Mouse (Mus musculus) midbrain, embryonic 16.5 days (tissue): ENCODE data around the gene Cyp4f14. TPM values are rescaled to one million over a fixed set of nuclear protein-coding genes. Genes with fewer than 3 reads are reported as not detected.

Source experiments
- ATAC-seq: fragments of 200-750 bp; cut with Nextera tagmentation; 2 replicates; pipeline ENCODE4 v1.8.0; 2017; ENCODE audit warnings: moderate TSS enrichment
- H3K27ac ChIP-seq: fragments of 300-500 bp; sonication (generic); 2 replicates; pipeline ENCODE4 v1.5.1; 2014; ENCODE audit warnings: mild to moderate bottlenecking, low read length, mixed read lengths
- H3K27me3 ChIP-seq: fragments of 300-500 bp; sonication (generic); 2 replicates; pipeline ENCODE4 v1.6.1; 2014; ENCODE audit warnings: low read depth, low read length, mixed read lengths; ENCODE audit not compliant: control insufficient read depth, insufficient read depth
- H3K36me3 ChIP-seq: fragments of 300-500 bp; sonication (generic); 2 replicates; pipeline ENCODE4 v1.6.1; 2014; ENCODE audit warnings: mild to moderate bottlenecking, low read length, moderate library complexity, mixed read lengths; ENCODE audit not compliant: control insufficient read depth, insufficient read depth
- H3K4me1 ChIP-seq: fragments of 300-500 bp; sonication (generic); 2 replicates; pipeline ENCODE4 v1.6.1; 2014; ENCODE audit warnings: mild to moderate bottlenecking, low read length, mixed read lengths; ENCODE audit not compliant: control insufficient read depth, insufficient read depth
- H3K4me2 ChIP-seq: fragments of 300-500 bp; sonication (generic); 2 replicates; pipeline ENCODE4 v1.6.1; 2014; ENCODE audit warnings: mild to moderate bottlenecking, low read length, mixed read lengths
- H3K4me3 ChIP-seq: fragments of 300-500 bp; sonication (generic); 2 replicates; pipeline ENCODE4 v1.5.1; 2014; ENCODE audit warnings: low read depth, mild to moderate bottlenecking, low read length, moderate library complexity, mixed read lengths
- H3K9ac ChIP-seq: fragments of 300-500 bp; sonication (generic); 2 replicates; pipeline ENCODE4 v1.6.1; 2014; ENCODE audit warnings: low read depth, low read length, mixed read lengths
- H3K9me3 ChIP-seq: fragments of 300-500 bp; sonication (generic); replicated peaks from 2 replicates; pipeline ENCODE4 v1.6.1; 2014; ENCODE audit warnings: mild to moderate bottlenecking, low read length, mixed read lengths; ENCODE audit not compliant: control insufficient read depth, poor library complexity, severe bottlenecking
- WGBS: fragments of 180-500 bp; shearing (Covaris S2); extraction: QIAGEN DNeasy Blood & Tissue Kit; methylation state at CpG from one replicate; pipeline ENCODE4 v1.1.7; 2014; 5-methylcytosine and 5-hydroxymethylcytosine counted together
- polyA plus RNA-seq: library from polyadenylated mRNA; unstranded; fragments of >200 nt; fragmentation: Nextera tagmentation; extraction: Ambion mirVana; gene quantifications from 2 replicates; pipeline ENCODE4 v1.2.1, GENCODE M21; 2015

Cyp4f14 gene
- 0.33 TPM in 1 of 2 replicates, not detected in the other for polyA plus RNA-seq

- no peak for ATAC-seq
- WGBS = 70% methylated on average over 2 of the region's 2 CpGs
- H3K4me1 ChIP-seq = no peaks in the 10 kb centered on the region
These were observed at the start of gene Cyp4f14 for GRCm38 (mm10) chr17:32917131-32917530. Gene Cyp4f14, minus strand, starts transcription at chr17:32917342.

GRCm38 (mm10) chr17:32965623-32966290, 48.6 kb upstream of the Cyp4f14 start, which contains the start of gene Zfp472:
Gene Zfp472, plus strand, starts transcription at chr17:32965814.
- H3K4me3 ChIP-seq = peak within 1 kb of the TSS; percentile 86
- ATAC-seq = peak; percentile 100
- peak within 1 kb of the TSS; percentile 61 for H3K4me2 ChIP-seq
- peak within 1 kb of the TSS; percentile 75 for H3K9ac ChIP-seq
- under 1% methylated on average over 33 of the region's 33 CpGs for WGBS
- no peaks in the 10 kb centered on the region for H3K36me3 ChIP-seq
- H3K27ac ChIP-seq = peak within 1 kb of the TSS; percentile 69
- H3K9me3 ChIP-seq = no peaks in the 10 kb centered on the region
- H3K4me1 ChIP-seq = peaks cover 16% of the 10 kb centered on the region
- H3K27me3 ChIP-seq = no peaks in the 10 kb centered on the region

More at GRCm38 (mm10) chr17:32917131-32917530, at the start of gene Cyp4f14:
- H3K4me2 ChIP-seq = no peak within 1 kb of the TSS
- peaks cover 3% of the 10 kb centered on the region; the same call in 1 of the 2 replicates for H3K27me3 ChIP-seq
- H3K36me3 ChIP-seq = no peaks in the 10 kb centered on the region
- no peak within 1 kb of the TSS for H3K4me3 ChIP-seq
- no peak within 1 kb of the TSS for H3K27ac ChIP-seq
- H3K9me3 ChIP-seq = peaks cover 4% of the 10 kb centered on the region; the same call in 1 of the 2 replicates
- H3K9ac ChIP-seq = no peak within 1 kb of the TSS

- Histone ChIP-seq H3K27ac (no peak overlapping the region; the same call in 1 of the 2 replicates), H3K27me3 (no peaks in the 10 kb centered on the region), H3K9ac (peak overlapping the region; percentile 66), H3K36me3 (no peaks in the 10 kb centered on the region), H3K4me1 (peaks cover 16% of the 10 kb centered on the region), H3K4me2 (peak overlapping the region; percentile 61), H3K9me3 (no peaks in the 10 kb centered on the region), H3K4me3 (peak overlapping the region; percentile 86)
- ATAC-seq = peak; percentile 66
- WGBS = under 1% methylated on average over 14 of the region's 14 CpGs
These were observed 48.1 kb upstream of the Cyp4f14 start for GRCm38 (mm10) chr17:32965253-32965622.

- H3K4me2 ChIP-seq = no peak overlapping the region; the same call in 1 of the 2 replicates
- H3K4me1 ChIP-seq = no peaks in the 10 kb centered on the region; the same call in 1 of the 2 replicates
- no peak for ATAC-seq
- whole genome bisulfite sequencing = 36% methylated on average over 16 of the region's 16 CpGs
- H3K9me3 ChIP-seq = no peaks in the 10 kb centered on the region
- H3K4me3 ChIP-seq = no peak overlapping the region
- H3K27ac ChIP-seq = no peak overlapping the region
- no peaks in the 10 kb centered on the region for H3K36me3 ChIP-seq
- H3K9ac ChIP-seq = no peak overlapping the region
- H3K27me3 ChIP-seq = no peaks in the 10 kb centered on the region
These were observed 34.3 kb upstream of the Cyp4f14 start for GRCm38 (mm10) chr17:32951441-32951840.

GRCm38 (mm10) chr17:32951006-32951405, 33.9 kb upstream of the Cyp4f14 start:
- no peak for ATAC-seq
- no peaks in the 10 kb centered on the region; the same call in 1 of the 2 replicates for H3K4me1 ChIP-seq
- H3K4me2 ChIP-seq = no peak overlapping the region
- no peaks in the 10 kb centered on the region for H3K9me3 ChIP-seq
- H3K27ac ChIP-seq = no peak overlapping the region
- 82% methylated on average over 11 of the region's 11 CpGs for WGBS
- H3K4me3 ChIP-seq = no peak overlapping the region
- H3K27me3 ChIP-seq = no peaks in the 10 kb centered on the region
- no peaks in the 10 kb centered on the region for H3K36me3 ChIP-seq
- H3K9ac ChIP-seq = no peak overlapping the region

- no peak overlapping the region for H3K27ac ChIP-seq
- WGBS = 91% methylated on average over 3 of the region's 3 CpGs
- ATAC-seq = no peak
- H3K27me3 ChIP-seq = no peaks in the 10 kb centered on the region
- H3K4me3 ChIP-seq = no peak overlapping the region
- H3K4me1 ChIP-seq = no peaks in the 10 kb centered on the region; the same call in 1 of the 2 replicates
- no peaks in the 10 kb centered on the region for H3K36me3 ChIP-seq
- H3K4me2 ChIP-seq = no peak overlapping the region
- no peak overlapping the region for H3K9ac ChIP-seq
- no peaks in the 10 kb centered on the region for H3K9me3 ChIP-seq
These were observed 33.0 kb upstream of the Cyp4f14 start for GRCm38 (mm10) chr17:32950136-32950535.

GRCm38 (mm10) chr17:32947215-32947914, 30.2 kb upstream of the Cyp4f14 start, which contains the start of gene Cyp4f13:
Gene Cyp4f13, minus strand, starts transcription at chr17:32947402.
- no peaks in the 10 kb centered on the region for H3K27me3 ChIP-seq
- peak; percentile 96 for ATAC-seq
- H3K4me1 ChIP-seq = no peaks in the 10 kb centered on the region; the same call in 1 of the 2 replicates
- H3K9ac ChIP-seq = peak within 1 kb of the TSS; percentile 35; the same call in 1 of the 2 replicates
- no peaks in the 10 kb centered on the region for H3K9me3 ChIP-seq
- H3K36me3 ChIP-seq = no peaks in the 10 kb centered on the region
- H3K27ac ChIP-seq = peak within 1 kb of the TSS; percentile 70
- H3K4me2 ChIP-seq = peak within 1 kb of the TSS; percentile 56
- H3K4me3 ChIP-seq = peak within 1 kb of the TSS; percentile 42
- WGBS = 49% methylated on average over 12 of the region's 12 CpGs

GRCm38 (mm10) chr17:32946716-32947115, 29.6 kb upstream of the Cyp4f14 start:
- Histone ChIP-seq H3K4me3 (peak overlapping the region; percentile 42), H3K4me2 (peak overlapping the region; percentile 56), H3K36me3 (no peaks in the 10 kb centered on the region), H3K27ac (no peak overlapping the region), H3K4me1 (no peaks in the 10 kb centered on the region; the same call in 1 of the 2 replicates), H3K9me3 (no peaks in the 10 kb centered on the region), H3K27me3 (no peaks in the 10 kb centered on the region), H3K9ac (peak overlapping the region; percentile 35; the same call in 1 of the 2 replicates)
- ATAC-seq = no peak
- WGBS = 61% methylated on average over 9 of the region's 9 CpGs
